Mouse (Mus musculus): ENCODE results near the gene Depdc7.

DNA sequence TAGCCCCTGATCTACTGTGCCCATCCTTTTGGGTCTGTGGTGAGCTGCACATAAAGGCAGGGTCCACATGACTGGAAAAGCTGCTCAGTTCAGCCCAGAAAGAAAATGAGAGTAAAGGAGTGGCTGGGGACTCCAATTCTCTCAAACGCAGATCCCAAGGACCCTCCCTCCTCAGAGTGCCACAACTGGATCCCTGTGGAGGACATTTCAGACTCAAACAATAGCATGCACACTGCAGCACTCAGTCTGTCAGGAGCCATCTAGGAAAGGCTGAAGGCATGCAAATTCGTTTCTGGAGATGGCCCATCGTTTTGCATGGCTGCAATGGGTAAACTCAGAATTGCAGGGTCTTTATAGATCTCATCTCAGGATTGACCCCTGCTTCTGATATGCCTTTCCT lies 39.5 kb downstream of the Depdc7 start:
- TF ChIP-seq CTCF (IDR thresholded peaks at IDR 0.05; ENCODE audit: control insufficient read depth, insufficient read depth, low read length) = no peak
- no peak for TF ChIP-seq POLR2A (IDR thresholded peaks at IDR 0.05; ENCODE audit: borderline replicate concordance, control insufficient read depth, low read depth, low read length)
